In the genomic region with DNA sequence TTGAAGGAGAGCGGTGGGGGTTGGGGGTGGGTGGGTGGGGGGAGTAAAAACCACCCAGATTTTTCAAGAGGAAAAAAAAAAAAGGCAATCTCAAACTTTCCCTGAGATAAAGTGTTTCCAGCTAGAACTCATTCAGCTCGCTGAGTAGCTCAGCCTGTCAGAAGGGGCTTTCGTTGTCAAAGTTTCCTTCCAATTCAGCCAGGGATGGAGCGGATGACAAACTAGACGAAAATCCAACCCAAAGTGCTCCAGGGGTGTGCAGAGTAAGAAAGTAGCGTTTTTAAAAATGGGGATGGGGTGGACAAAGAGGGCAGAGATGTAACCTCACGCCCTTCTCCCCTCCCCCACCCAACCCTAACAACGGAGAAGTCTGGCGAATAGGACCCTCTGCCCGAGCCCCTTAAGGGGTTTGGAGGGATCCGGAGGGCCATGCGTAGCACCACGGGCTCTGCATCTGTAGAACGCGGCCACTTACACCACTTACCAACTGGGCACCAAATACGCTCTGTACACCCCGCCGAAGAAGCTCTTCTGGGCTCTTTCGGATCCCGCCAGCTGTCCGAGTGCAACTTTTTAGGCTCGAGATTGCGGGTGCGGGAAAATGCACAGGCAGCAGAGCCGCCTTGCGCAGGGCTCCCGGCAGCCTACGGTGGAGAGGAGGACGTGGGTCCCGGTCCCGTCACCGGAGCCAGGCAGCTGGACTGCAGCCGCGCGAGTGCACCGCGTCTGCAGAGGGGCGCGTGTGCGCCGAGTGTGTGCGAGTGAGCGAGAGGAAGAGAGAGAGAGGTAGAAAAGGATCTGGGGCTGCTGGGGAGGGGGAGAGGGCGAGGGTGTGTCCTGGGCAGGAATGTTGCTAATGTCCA, we compare ENCODE assay signal across 8 mouse cellular contexts.
A peak's percentile ranks its signal among the peaks of the same experiment; 100 is the strongest.
DNase-seq lines count a peak whose midpoint lies in the region; ATAC-seq and TF ChIP-seq lines count a peak whose summit lies in the region.

No protein-coding gene starts in this region.

- no peaks in the 10 kb centered on the region for H3K27me3 ChIP-seq in lung, embryonic 14.5 days (ENCODE audit: insufficient read depth, low read length)
- H3K27me3 ChIP-seq in heart, embryonic 12.5 days (replicated peaks) = no peaks in the 10 kb centered on the region
- H3K27me3 ChIP-seq in midbrain, embryonic 13.5 days = no peaks in the 10 kb centered on the region

- DNase-seq in lung, embryonic 14.5 days = peak; percentile 80
- DNase-seq in lung, postnatal 36 days = no peak
- DNase-seq in embryo, embryonic 9.5 days (ENCODE audit: extremely low spot score) = peak; percentile 79
- DNase-seq in kidney, postnatal 25 days = peak; percentile 21 to 47
- peak; percentile 17 for DNase-seq in urinary bladder, postnatal 25 days (ENCODE audit: low spot score)

- WGBS in lung, embryonic 14.5 days = under 1% methylated on average over 44 of the region's 44 CpGs
- 2% methylated on average over 44 of the region's 44 CpGs for WGBS in heart, embryonic 12.5 days
- 0% methylated on average over 44 of the region's 44 CpGs for WGBS in midbrain, embryonic 13.5 days

- no peaks in the 10 kb centered on the region for H3K9me3 ChIP-seq in lung, embryonic 14.5 days (ENCODE audit: low read depth, low read length)
- H3K9me3 ChIP-seq in heart, embryonic 12.5 days (replicated peaks) = no peaks in the 10 kb centered on the region
- H3K9me3 ChIP-seq in midbrain, embryonic 13.5 days = no peaks in the 10 kb centered on the region

- no peak for TF ChIP-seq CTCF in lung, embryonic 14.5 days (IDR thresholded peaks at IDR 0.05; ENCODE audit: low read depth)

- peak overlapping the region; percentile 79 for H3K27ac ChIP-seq in lung, embryonic 14.5 days (ENCODE audit: low read depth)
- H3K27ac ChIP-seq in heart, embryonic 12.5 days (ENCODE audit: poor library complexity, severe bottlenecking) = peak overlapping the region; percentile 59
- peak overlapping the region; percentile 61 for H3K27ac ChIP-seq in midbrain, embryonic 13.5 days

- peak overlapping the region; percentile 65 for H3K9ac ChIP-seq in lung, embryonic 14.5 days
- H3K9ac ChIP-seq in heart, embryonic 12.5 days = peak overlapping the region; percentile 78
- peak overlapping the region; percentile 72 for H3K9ac ChIP-seq in midbrain, embryonic 13.5 days (replicated peaks)

- peak overlapping the region; percentile 56 for H3K4me3 ChIP-seq in lung, embryonic 14.5 days (ENCODE audit: low read depth, low read length)
- peak overlapping the region; percentile 64 for H3K4me3 ChIP-seq in heart, embryonic 12.5 days
- H3K4me3 ChIP-seq in midbrain, embryonic 13.5 days (replicated peaks) = peak overlapping the region; percentile 68

- peak overlapping the region; percentile 84 for H3K4me2 ChIP-seq in lung, embryonic 14.5 days
- H3K4me2 ChIP-seq in heart, embryonic 12.5 days = peak overlapping the region; percentile 83
- H3K4me2 ChIP-seq in midbrain, embryonic 13.5 days (replicated peaks) = peak overlapping the region; percentile 88

- peaks cover 8% of the 10 kb centered on the region for H3K4me1 ChIP-seq in lung, embryonic 14.5 days (ENCODE audit: insufficient read depth)
- peaks cover 70% of the 10 kb centered on the region for H3K4me1 ChIP-seq in heart, embryonic 12.5 days (replicated peaks)
- H3K4me1 ChIP-seq in midbrain, embryonic 13.5 days (replicated peaks) = peaks cover 32% of the 10 kb centered on the region

- peak; percentile 81 for ATAC-seq in lung, embryonic 14.5 days (ENCODE audit: insufficient read depth)
- ATAC-seq in heart, embryonic 12.5 days (ENCODE audit: insufficient number of reproducible peaks, low FRiP score) = peak; percentile 65
- peak; percentile 94 for ATAC-seq in midbrain, embryonic 13.5 days
- no peak for ATAC-seq in erythroid progenitor cell, adult 5-6 weeks (replicated peaks; ENCODE audit: low FRiP score, poor library complexity, severe bottlenecking)

- no peaks in the 10 kb centered on the region for H3K36me3 ChIP-seq in lung, embryonic 14.5 days (ENCODE audit: insufficient read depth)
- no peaks in the 10 kb centered on the region for H3K36me3 ChIP-seq in heart, embryonic 12.5 days
- no peaks in the 10 kb centered on the region for H3K36me3 ChIP-seq in midbrain, embryonic 13.5 days
